Mouse (Mus musculus): ENCODE measurements around the gene Pmepa1. TPM values are rescaled to one million over a fixed set of nuclear protein-coding genes. Genes with fewer than 3 reads are reported as not detected.

Gene Pmepa1
- total RNA-seq, 2 experiments from 2014 or later = 0.12 to 0.17 TPM

DNA sequence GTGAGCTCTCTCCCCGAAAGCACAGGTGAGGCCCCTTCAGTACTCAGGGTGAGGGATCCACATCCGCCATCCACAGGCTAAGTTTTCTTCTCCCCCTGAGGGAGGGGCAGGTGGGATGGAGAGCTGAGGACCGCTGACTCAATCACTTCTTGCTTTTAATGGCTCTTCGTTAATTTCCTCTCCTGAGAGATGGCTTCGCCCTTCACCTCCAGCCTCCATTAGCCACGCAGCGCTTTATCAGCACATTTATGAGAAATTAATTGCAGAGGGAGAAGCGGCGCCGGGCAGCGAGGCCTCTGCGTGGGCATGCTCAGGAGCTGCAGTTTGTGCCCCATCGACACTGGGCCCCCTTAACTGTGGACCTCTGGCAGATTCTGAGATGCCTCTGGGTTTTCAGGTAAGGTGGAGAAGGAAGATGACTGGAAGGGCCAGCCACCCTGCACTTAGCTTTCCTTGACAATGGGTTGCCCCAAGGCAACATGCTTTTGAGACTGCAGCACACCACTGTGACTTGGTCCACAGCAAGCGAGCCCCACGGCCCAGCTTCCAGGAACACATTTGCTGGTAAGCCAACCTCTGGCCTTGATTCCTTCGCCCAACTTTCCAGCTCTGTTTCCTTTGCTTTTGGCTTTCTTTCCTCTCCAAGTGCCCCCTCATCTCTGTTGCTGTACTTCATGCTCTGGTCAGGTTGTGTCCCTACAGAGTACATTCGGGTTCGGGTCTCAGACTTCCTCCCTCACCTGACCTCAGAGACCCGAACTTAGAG lies 73.2 kb downstream of the Pmepa1 start:
- ATAC-seq (replicated peaks; ENCODE audit: poor library complexity) = no peak

DNA sequence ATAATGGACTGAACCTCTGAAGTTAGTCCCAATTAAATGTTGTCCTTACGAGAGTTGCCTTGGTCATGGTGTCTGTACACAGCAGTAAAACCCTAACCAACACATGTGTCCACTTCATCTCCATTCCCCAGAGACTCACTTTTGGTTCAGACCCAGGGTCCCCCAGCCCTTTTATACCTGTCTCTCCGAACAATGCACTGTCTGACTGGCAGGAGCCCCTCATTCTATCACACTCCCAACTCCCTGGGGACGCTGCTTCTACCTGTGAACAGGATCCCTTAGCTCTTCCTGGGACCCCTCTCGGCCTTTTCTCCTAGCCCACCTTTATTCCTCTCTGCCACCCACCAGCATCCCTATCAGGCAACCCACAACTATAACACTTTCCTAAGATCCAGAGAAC lies 81.5 kb downstream of the Pmepa1 start:
- ATAC-seq (replicated peaks; ENCODE audit: poor library complexity) = no peak

DNA sequence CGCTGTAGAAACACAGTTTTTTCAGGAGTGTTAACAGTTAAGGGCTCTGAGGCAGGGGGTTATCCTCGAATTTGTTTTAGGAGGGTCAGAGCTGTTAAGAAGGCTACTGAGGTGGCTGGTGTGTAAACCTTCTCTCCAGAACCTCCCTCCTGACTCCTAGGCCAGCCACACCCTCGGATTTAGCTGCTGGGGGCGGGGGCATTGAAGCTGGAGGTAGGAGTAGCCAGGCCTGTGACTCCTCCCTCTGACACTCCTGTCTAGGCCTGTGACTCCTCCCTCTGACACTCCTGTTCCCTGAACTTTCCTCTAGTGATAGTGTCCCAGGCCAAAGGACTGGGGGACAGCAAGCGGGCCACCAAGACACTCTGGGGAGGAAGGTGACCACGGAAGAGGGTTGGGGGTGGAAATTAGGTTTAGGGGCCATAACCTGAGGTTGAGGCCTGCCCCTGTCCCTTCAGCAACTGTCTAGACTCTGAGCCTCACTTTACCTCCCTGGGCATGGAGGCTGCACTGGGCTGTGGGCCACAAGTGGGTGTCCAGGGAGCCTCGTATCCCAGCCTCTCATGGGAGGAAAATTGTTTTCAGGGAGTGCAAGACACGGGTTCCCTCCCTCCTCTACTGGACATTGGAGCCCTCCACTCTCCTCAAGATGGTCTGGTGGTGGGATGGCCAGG lies 89.0 kb downstream of the Pmepa1 start:
- peak; percentile 73 for ATAC-seq (replicated peaks; ENCODE audit: poor library complexity)

DNA sequence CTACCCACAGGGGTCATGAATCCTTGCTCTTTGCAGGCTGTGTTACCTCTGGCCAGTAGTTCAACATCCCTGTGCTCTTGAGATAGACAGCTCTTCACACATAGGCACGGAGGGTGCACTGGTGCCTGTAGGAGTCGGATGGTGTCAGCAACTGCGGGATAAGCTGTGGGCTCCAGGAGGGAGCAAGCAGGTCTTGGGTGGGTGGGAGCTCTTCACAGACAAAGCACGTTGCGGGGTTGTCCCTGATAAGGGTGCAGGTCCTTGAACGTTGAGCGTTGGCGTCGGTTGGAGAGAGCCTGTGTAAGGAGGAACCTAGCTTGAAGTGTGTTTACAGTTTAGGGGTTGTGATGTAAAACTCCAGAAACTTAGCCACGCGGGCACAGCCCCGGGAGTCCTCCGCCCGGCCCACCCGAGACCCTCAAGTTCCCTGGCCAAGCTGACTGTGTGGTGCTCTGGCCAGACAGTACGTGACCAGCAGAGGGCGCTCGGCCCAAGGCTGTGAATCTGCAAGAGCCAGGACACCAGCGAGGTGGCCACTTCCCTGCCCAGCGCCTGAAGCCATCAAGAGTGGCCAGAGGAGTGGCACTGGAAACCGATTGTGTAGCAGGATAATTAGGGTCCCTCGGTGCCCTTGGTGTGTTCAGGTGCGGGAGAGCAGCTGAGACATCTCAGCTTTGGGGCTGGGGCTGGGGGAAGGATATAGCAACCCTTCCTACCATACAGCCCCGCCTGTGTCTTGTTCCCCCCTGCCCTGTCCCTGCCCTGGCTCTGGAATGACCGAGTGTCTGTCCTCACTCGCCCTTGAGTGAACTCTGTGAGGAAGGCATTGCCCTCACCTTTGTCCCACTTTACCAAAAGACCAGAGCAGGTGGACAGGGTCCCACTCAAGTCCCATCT lies 90.0 kb downstream of the Pmepa1 start:
- ATAC-seq (replicated peaks; ENCODE audit: poor library complexity) = peak; percentile 68

DNA sequence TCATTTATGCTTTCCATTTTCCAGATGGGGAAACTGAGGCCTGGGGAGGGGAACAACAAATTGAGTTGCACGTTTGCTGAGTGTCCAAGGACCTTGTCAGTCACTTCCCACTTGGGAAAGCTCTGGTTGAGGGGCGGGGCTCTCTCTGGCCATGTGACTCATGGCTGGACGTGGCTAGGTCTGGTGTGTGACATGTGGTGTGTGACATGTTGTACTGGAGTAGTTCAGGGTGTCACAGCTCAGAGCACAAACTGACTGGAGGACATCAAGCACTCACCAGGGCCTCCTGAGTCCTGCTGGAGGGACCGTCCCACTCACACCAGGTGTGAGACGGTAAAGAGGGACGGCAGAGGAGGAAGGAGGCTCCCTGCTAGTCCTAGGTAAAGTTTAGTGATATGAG lies 91.1 kb downstream of the Pmepa1 start:
- ATAC-seq (replicated peaks; ENCODE audit: poor library complexity) = no peak

DNA sequence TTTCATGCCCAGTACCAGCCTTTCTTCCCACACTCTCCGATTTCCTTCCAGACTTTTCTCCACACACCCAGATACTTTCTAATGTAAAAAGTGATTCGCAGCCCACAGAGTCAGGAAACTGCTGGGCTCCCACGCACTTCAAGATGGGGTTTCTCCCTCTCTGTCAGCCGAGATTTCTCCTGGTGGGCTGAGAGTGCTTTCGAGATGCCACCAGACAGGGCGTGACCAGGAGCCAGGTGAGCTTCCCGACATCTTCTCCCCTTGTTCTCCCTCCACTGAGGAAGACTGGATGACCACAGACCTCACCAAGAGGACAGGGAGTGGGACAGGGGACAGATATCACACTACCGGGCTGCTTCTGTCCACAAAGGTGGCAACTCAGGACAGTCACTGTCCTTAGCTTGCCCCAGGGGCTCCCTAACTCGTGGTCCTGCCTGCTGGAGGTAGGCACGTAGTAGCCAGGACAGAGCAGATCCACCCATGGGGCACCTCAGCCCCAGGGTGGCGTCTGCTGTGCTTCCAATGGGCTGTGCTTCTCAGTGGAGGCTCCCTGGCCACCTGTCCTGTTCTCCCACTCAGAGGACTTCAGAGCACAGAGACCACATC lies 91.8 kb downstream of the Pmepa1 start:
- ATAC-seq (replicated peaks; ENCODE audit: poor library complexity) = no peak

DNA sequence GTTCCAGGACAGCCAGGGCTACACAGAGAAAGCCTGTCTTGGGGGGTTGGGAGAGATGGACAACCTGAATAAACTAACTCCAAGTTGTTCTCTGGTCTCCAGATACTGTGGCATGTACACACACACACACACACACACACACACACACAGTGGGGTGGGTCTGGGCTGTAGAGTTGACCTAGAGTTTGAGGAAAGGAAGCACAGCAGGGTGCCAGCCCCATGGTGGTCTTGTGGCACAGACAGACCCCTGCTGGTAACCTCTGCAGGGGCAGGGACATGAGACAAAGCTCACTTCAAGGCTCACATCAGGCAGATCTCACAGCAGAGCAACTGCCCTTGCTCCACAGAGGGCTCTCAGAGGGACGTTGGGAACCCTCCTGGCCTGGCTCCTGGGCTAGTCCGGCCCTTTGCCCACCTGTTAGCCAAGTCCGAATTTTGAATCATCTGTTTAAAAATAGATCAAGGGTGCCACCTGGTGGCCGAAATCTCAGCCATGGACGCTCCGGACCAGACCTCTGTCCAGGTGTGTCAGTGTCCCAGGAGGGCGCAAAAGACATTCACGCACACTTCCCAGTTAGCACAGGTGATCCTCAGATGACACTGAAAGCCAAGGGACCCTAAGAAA lies 92.4 kb downstream of the Pmepa1 start:
- ATAC-seq (replicated peaks; ENCODE audit: poor library complexity) = peak; percentile 32; the same call in 1 of the 2 replicates

DNA sequence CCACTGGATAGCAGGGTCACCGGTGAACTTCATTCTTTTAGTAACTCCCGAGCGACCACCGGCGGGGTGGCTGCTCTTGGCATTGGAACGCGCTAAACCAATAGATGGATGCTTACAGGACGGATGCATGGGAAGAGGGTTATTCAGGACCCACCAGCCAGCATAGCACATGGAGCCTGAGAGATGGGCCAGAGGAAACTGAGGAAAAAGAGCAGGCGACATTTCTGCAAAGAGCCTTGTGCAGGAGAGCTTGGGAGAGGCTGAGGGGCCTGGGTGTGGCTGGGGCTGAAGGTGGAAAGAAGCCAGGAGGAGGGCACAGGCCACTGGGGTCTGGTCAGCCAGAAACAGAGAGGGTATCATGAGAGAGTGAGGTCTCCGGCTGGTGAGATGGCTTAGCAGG lies 93.0 kb downstream of the Pmepa1 start:
- no peak for ATAC-seq (replicated peaks; ENCODE audit: poor library complexity)

DNA sequence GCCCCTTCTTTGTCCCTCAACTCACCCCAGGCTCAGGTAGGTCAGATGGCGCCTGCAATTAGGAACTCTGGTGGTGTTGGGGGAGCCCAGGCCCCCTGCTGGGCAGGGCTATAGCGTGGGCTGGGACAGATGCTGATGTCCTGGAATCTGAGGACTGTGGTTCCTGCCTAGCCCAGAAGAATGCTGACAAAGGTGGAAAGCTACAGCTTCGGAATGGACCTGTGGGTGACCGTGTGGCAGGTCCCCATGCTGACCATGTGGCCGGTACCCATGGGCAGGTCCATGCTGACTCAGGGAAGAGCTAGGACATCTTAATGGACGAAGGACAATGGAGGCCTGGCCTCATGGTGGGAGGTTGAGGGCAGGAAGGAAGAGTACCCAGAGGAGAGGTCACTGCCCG lies 93.5 kb downstream of the Pmepa1 start:
- no peak for ATAC-seq (replicated peaks; ENCODE audit: poor library complexity)

DNA sequence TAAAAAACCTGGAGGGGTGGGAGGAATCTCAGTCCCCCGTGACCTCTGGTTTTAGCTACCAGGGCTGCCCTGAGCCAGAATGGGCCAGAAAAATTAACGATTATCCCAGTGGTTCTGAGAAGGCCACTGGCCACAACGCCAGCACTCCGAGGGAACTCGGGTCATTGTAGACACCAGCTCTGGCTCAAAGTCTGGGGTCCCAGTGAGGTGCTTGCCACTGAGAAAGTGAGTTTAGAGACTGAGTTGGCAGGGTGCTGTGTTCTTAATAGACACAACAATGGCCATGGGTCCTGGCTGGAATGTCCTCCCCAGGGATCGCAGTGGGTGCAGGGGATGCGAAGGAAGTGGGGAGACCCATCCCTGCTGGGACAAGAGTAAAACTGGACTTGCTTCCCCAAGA lies 94.4 kb downstream of the Pmepa1 start:
- ATAC-seq (replicated peaks; ENCODE audit: poor library complexity) = no peak

DNA sequence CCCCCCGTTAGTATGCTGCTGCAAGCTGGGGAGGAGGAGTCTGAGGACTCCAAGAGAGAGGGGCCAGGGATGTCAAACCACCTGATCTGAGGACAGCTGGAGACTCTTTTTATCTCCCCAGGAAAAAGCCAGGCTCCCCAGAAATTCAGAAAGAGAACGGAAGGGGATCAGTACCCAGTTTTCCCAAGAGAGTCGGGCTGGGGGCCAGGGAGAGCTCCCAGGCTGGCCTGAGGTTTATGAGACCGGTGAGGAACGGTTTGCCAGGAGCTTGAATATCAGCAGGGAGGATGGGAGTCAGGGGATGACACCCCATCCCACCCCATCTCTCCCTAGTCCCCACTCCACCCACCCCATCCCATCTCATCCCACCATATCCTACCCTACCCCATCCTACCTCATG lies 94.8 kb downstream of the Pmepa1 start:
- ATAC-seq (replicated peaks; ENCODE audit: poor library complexity) = no peak

DNA sequence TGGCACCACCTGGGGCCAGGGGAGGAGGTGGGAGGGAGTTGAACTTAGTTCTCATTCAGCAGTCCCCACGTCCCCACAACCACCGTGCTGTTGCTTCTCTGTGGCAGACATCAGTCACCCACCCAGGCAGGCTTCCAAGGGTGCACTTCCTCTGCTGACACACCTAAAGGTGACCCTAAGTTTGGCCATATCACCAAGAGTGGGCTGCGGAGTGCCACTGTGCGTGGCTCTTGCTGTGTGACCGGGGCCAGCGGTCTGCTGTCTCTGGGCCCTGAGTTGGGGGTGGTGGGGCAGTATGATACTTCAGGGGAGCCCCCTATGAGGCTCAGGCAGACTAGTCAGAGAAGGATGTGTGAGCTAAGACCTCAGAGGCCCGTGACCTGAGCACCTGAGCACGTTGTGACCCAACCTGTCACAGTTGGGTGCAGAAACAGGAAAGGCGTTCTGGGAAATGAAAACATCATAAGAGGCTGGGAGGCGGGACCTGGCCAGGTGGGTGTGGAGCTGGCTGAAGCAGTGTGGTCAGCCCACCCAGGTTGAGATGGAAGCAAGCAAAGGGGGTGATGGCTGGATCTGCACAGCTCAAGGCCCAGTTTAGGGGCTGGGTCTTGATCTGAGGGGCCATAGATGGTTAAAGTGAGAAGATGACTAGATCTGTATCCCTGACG lies 95.5 kb downstream of the Pmepa1 start:
- ATAC-seq (replicated peaks; ENCODE audit: poor library complexity) = no peak

DNA sequence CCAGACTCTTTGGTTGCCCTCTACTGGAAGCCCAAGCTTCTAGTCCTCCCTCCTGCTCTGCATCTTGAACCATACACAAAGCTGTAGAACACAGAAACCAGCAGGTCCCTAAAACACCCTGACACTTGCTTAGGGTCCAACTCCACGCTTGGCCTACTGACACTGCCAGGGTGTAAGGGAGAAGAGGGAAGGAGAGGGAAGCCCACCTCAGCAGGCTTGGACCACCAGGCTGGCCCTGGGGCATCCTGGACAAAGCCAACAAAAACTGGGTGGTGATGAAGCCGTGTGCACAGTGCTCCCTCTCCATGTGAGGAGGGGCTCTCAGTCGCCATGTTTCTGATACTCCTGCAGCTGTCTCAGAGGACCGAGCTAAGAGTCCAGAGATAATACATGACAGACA lies 96.3 kb downstream of the Pmepa1 start:
- ATAC-seq (replicated peaks; ENCODE audit: poor library complexity) = no peak

DNA sequence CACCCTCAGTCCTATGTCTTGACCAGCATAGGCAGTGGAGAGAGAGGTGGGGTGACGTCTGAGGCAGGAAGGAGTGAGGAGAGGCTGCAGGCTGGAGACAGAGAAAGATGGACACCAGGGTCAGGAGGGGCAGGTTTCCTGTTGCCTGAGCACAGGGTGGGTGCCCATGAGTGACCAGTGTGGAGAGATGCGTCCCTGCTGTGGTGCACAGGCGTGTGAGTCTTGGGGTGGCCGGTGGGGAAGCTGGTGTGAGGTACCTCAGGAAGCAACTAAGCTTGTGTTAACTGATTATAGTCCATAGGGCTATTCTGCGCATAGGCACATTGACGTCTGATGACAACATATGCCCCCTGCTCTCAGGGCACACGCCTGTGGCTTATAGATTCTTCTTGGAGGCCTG lies 97.3 kb downstream of the Pmepa1 start:
- no peak for ATAC-seq (replicated peaks; ENCODE audit: poor library complexity)

DNA sequence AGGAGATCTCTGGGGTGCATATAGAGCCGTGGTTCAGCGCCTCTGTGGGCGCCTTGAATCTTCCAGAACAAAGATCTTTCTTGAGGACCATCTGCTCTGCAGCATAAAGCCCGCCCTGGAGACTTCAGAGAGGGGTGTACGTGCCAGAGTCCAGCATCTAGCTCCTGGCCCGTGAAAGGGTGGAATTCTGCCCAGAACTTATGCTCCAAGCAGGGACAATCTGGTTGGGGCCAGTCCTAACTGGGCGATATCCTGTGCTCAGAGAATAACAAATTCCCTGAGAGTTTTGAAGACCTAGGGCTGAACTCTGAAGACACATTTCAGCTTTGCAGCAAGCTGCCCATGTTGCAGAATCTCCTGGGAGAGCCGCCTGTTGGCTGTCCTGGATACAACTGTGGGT lies 98.4 kb downstream of the Pmepa1 start:
- no peak for ATAC-seq (replicated peaks; ENCODE audit: poor library complexity)

DNA sequence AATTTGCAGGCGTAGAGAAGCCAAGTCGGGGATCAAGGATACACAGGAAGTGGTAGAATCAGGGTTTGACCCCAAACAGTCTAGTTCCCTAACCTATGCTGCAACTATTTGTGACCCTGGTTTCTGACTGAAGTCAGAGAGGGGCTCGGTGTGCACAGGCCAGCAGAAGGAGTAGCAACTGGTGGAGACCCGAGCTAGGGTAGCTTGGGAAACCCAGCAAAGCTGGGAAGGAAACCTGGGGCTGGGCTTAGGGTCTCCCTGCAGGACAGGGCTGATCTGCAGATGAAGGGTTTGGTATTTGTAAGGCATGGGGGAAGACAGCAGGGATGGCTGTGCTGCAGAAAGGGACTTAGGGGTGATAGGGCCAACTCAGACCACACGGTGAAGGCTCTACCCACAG lies 98.9 kb downstream of the Pmepa1 start:
- ATAC-seq (replicated peaks; ENCODE audit: poor library complexity) = peak; percentile 8

DNA sequence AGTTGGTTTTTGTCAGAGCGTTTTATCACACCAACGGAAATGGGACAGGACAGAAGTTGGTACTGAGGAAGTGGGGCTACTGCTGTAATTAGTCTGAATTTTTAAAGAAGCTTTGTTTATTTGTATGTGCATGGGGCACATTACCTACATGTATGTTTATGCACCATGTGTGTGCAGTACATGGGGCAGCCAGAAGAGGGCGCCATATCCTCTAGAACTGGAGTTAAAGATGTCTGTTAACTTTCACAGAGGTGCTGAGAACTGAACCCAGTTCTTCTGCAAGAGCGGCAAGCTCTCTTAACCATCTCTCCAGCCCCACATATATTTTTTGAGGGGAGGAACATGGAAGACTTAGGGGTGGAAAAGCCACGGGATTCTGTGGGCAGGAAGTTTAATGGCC lies 100.6 kb downstream of the Pmepa1 start:
- ATAC-seq (replicated peaks; ENCODE audit: poor library complexity) = no peak

DNA sequence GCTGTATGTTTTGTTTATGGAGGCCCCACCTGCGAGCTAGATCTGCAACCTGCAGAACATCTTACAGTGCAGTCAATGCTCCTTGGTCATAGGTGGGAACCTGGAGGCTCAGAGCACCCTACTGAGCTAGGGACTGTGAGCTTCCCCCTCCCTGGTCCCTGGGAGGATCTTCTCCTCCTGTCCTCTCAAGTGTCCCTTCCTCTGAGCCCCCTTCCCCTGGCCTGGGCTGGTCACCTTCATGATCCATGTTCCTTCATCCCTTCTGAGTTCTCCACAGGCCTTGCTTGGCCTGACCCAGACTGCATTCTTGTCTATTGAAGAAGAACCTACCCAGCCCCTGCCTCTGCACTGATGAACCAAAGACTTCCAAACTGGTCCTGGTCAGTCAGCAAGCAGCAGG lies 101.8 kb downstream of the Pmepa1 start:
- no peak for ATAC-seq (replicated peaks; ENCODE audit: poor library complexity)

Data from megakaryocyte progenitor cell, adult 5-6 weeks (primary cell).